Mouse (Mus musculus) kidney, embryonic 14.5 days (tissue): ENCODE measurements around the gene Cebpa. TPM values are rescaled to one million over a fixed set of nuclear protein-coding genes. Genes with fewer than 3 reads are reported as not detected.

Experiments
- ATAC-seq: fragments of 200-750 bp; cut with Nextera tagmentation; 2 replicates; pipeline ENCODE4 v1.8.0; 2017; ENCODE audit warnings: moderate number of reproducible peaks, mild to moderate bottlenecking, moderate TSS enrichment, moderate library complexity; ENCODE audit not compliant: low FRiP score, low TSS enrichment
- H3K27ac ChIP-seq: fragments of 300-500 bp; sonication (generic); 2 replicates; pipeline ENCODE4 v1.5.1; 2014; ENCODE audit warnings: low read depth, mild to moderate bottlenecking, low read length, moderate library complexity, mixed read lengths
- H3K27me3 ChIP-seq: fragments of 300-500 bp; sonication (generic); 2 replicates; pipeline ENCODE4 v1.6.1; 2014; ENCODE audit warnings: mild to moderate bottlenecking, low read length; ENCODE audit not compliant: control insufficient read depth, insufficient read depth
- H3K36me3 ChIP-seq: fragments of 300-500 bp; sonication (generic); 2 replicates; pipeline ENCODE4 v1.6.1; 2014; ENCODE audit warnings: low read length, mixed read lengths; ENCODE audit not compliant: control insufficient read depth, insufficient read depth
- H3K4me1 ChIP-seq: fragments of 300-500 bp; sonication (generic); 2 replicates; pipeline ENCODE4 v1.6.1; 2014; ENCODE audit warnings: low read length, mixed read lengths; ENCODE audit not compliant: control insufficient read depth, insufficient read depth
- H3K4me2 ChIP-seq: fragments of 300-500 bp; sonication (generic); replicated peaks from 2 replicates; pipeline ENCODE4 v1.6.1; 2014; ENCODE audit warnings: low read depth, mild to moderate bottlenecking, low read length
- H3K4me3 ChIP-seq: fragments of 300-500 bp; sonication (generic); 2 replicates; pipeline ENCODE4 v1.5.1; 2014; ENCODE audit warnings: mild to moderate bottlenecking, low read length
- H3K9ac ChIP-seq: fragments of 300-500 bp; sonication (generic); 2 replicates; pipeline ENCODE4 v1.6.1; 2014; ENCODE audit warnings: low read depth, mild to moderate bottlenecking, low read length, moderate library complexity
- H3K9me3 ChIP-seq: fragments of 300-500 bp; sonication (generic); 2 replicates; pipeline ENCODE4 v1.6.1; 2016; ENCODE audit warnings: low read length; ENCODE audit not compliant: control insufficient read depth
- WGBS: fragments of 180-500 bp; shearing (Covaris S2); extraction: QIAGEN DNeasy Blood & Tissue Kit; methylation state at CpG from one replicate; pipeline ENCODE4 v1.1.7; 2014; 5-methylcytosine and 5-hydroxymethylcytosine counted together
- polyA plus RNA-seq: library from polyadenylated mRNA; unstranded; fragments of >200 nt; fragmentation: Nextera tagmentation; extraction: Ambion mirVana; gene quantifications from 2 replicates; pipeline ENCODE4 v1.2.1, GENCODE M21; 2014

Gene Cebpa
- polyA plus RNA-seq, 1 experiment from 2014 or later: 0.92 TPM

- no peak overlapping the region for H3K9ac ChIP-seq
- H3K4me3 ChIP-seq: no peak overlapping the region
- no peaks in the 10 kb centered on the region for H3K27me3 ChIP-seq
- WGBS: 83% methylated on average over 4 of the region's 4 CpGs
- H3K9me3 ChIP-seq: peaks cover 4% of the 10 kb centered on the region; the same call in 1 of the 2 replicates
- no peaks in the 10 kb centered on the region for H3K36me3 ChIP-seq
- H3K27ac ChIP-seq: no peak overlapping the region
- no peak for ATAC-seq
- H3K4me1 ChIP-seq: no peaks in the 10 kb centered on the region
- H3K4me2 ChIP-seq: no peak overlapping the region
These were observed 20.3 kb upstream of the Cebpa start for GRCm38 (mm10) chr7:35098777-35099176.

- H3K4me2 ChIP-seq: no peak overlapping the region
- no peak overlapping the region for H3K4me3 ChIP-seq
- H3K4me1 ChIP-seq: no peaks in the 10 kb centered on the region
- 0 out of 2 replicates have a peak, but pooled peaks cover 4% of the 10 kb centered on the region for H3K9me3 ChIP-seq
- no peak overlapping the region for H3K27ac ChIP-seq
- 93% methylated on average over 4 of the region's 4 CpGs for WGBS
- H3K36me3 ChIP-seq: no peaks in the 10 kb centered on the region
- no peak for ATAC-seq
- H3K9ac ChIP-seq: no peak overlapping the region
- no peaks in the 10 kb centered on the region for H3K27me3 ChIP-seq
These were observed 19.6 kb upstream of the Cebpa start for GRCm38 (mm10) chr7:35099528-35099927.

- Histone ChIP-seq H3K4me1 (no peaks in the 10 kb centered on the region), H3K4me3 (no peak overlapping the region), H3K9me3 (no peaks in the 10 kb centered on the region; the same call in 1 of the 2 replicates), H3K27me3 (no peaks in the 10 kb centered on the region), H3K36me3 (no peaks in the 10 kb centered on the region), H3K27ac (no peak overlapping the region), H3K9ac (no peak overlapping the region), H3K4me2 (no peak overlapping the region)
- 62% methylated on average over 7 of the region's 7 CpGs for WGBS
- ATAC-seq: no peak
These were observed 12.5 kb upstream of the Cebpa start for GRCm38 (mm10) chr7:35106614-35107013.

- no peak overlapping the region for H3K27ac ChIP-seq
- no peaks in the 10 kb centered on the region for H3K27me3 ChIP-seq
- 20% methylated on average over 3 of the region's 3 CpGs for WGBS
- H3K36me3 ChIP-seq: no peaks in the 10 kb centered on the region
- no peaks in the 10 kb centered on the region; the same call in 1 of the 2 replicates for H3K9me3 ChIP-seq
- H3K4me3 ChIP-seq: no peak overlapping the region
- no peak for ATAC-seq
- no peak overlapping the region for H3K4me2 ChIP-seq
- no peaks in the 10 kb centered on the region for H3K4me1 ChIP-seq
- H3K9ac ChIP-seq: no peak overlapping the region
These were observed 11.5 kb upstream of the Cebpa start for GRCm38 (mm10) chr7:35107630-35108029.

- Histone ChIP-seq H3K4me2 (no peak overlapping the region), H3K9me3 (no peaks in the 10 kb centered on the region; the same call in 1 of the 2 replicates), H3K27me3 (no peaks in the 10 kb centered on the region), H3K9ac (no peak overlapping the region), H3K4me3 (no peak overlapping the region), H3K27ac (no peak overlapping the region), H3K4me1 (no peaks in the 10 kb centered on the region), H3K36me3 (no peaks in the 10 kb centered on the region)
- no peak for ATAC-seq
- WGBS: 26% methylated on average over 2 of the region's 2 CpGs
These were observed 11.0 kb upstream of the Cebpa start for GRCm38 (mm10) chr7:35108046-35108445.

- Histone ChIP-seq H3K27ac (no peak overlapping the region), H3K36me3 (no peaks in the 10 kb centered on the region), H3K27me3 (no peaks in the 10 kb centered on the region), H3K9me3 (no peaks in the 10 kb centered on the region; the same call in 1 of the 2 replicates), H3K4me1 (no peaks in the 10 kb centered on the region), H3K4me2 (no peak overlapping the region), H3K9ac (no peak overlapping the region), H3K4me3 (no peak overlapping the region)
- ATAC-seq: no peak
- 82% methylated on average over 6 of the region's 6 CpGs for WGBS
These were observed 10.4 kb upstream of the Cebpa start for GRCm38 (mm10) chr7:35108663-35109062.

- WGBS: 43% methylated on average over 4 of the region's 4 CpGs
- no peaks in the 10 kb centered on the region for H3K36me3 ChIP-seq
- no peak overlapping the region for H3K4me3 ChIP-seq
- H3K27me3 ChIP-seq: peaks cover 21% of the 10 kb centered on the region
- H3K4me1 ChIP-seq: 0 out of 2 replicates have a peak, but pooled peaks cover 7% of the 10 kb centered on the region
- no peak overlapping the region for H3K27ac ChIP-seq
- H3K9ac ChIP-seq: no peak overlapping the region
- no peak for ATAC-seq
- no peak overlapping the region for H3K4me2 ChIP-seq
- no peaks in the 10 kb centered on the region; the same call in 1 of the 2 replicates for H3K9me3 ChIP-seq
These were observed 6.0 kb upstream of the Cebpa start for GRCm38 (mm10) chr7:35113136-35113535.

GRCm38 (mm10) chr7:35113721-35114120, 5.4 kb upstream of the Cebpa start:
- WGBS: 77% methylated on average over 5 of the region's 5 CpGs
- no peaks in the 10 kb centered on the region; the same call in 1 of the 2 replicates for H3K9me3 ChIP-seq
- ATAC-seq: no peak
- no peak overlapping the region for H3K27ac ChIP-seq
- H3K4me1 ChIP-seq: 0 out of 2 replicates have a peak, but pooled peaks cover 8% of the 10 kb centered on the region
- H3K36me3 ChIP-seq: no peaks in the 10 kb centered on the region
- H3K4me3 ChIP-seq: no peak overlapping the region
- no peak overlapping the region for H3K4me2 ChIP-seq
- H3K9ac ChIP-seq: no peak overlapping the region
- peaks cover 21% of the 10 kb centered on the region for H3K27me3 ChIP-seq

GRCm38 (mm10) chr7:35116524-35116923, 2.6 kb upstream of the Cebpa start:
- H3K27ac ChIP-seq: no peak overlapping the region
- no peaks in the 10 kb centered on the region for H3K36me3 ChIP-seq
- WGBS: 67% methylated on average over 3 of the region's 3 CpGs
- no peaks in the 10 kb centered on the region; the same call in 1 of the 2 replicates for H3K9me3 ChIP-seq
- no peak for ATAC-seq
- H3K4me2 ChIP-seq: no peak overlapping the region
- peaks cover 16% of the 10 kb centered on the region; the same call in 1 of the 2 replicates for H3K4me1 ChIP-seq
- peaks cover 44% of the 10 kb centered on the region for H3K27me3 ChIP-seq
- no peak overlapping the region for H3K4me3 ChIP-seq
- H3K9ac ChIP-seq: no peak overlapping the region
